Mouse (Mus musculus) heart, embryonic 14.5 days (tissue): ENCODE data around the gene 4833439L19Rik. TPM values are rescaled to one million over a fixed set of nuclear protein-coding genes. Genes with fewer than 3 reads are reported as not detected.

Source experiments
- microRNA-seq: library from miRNA; unstranded; fragments of <30 nt; microRNA quantifications from one replicate; pipeline ENCODE4, GENCODE M21; 2016
- polyA plus RNA-seq: library from polyadenylated mRNA; unstranded; fragments of >200 nt; fragmentation: Nextera tagmentation; extraction: Ambion mirVana; gene quantifications from 2 replicates; pipeline ENCODE4 v1.2.1, GENCODE M21; 2014

The 4833439L19Rik gene
- polyA plus RNA-seq, 1 experiment from 2014 or later, result 123 TPM

Small RNAs within 50 kb of the gene (microRNA-seq; reads per million reads assigned to microRNA genes)
- not detected for gene Gm24195

Other genes with a start within 250 kb of the 4833439L19Rik start
- gene Cplx2, start 194.1 kb downstream of the 4833439L19Rik start, polyA plus RNA-seq, result 3.3 and 3.4 TPM in 2 replicates
- gene Thoc3, start 96.6 kb downstream of the 4833439L19Rik start, polyA plus RNA-seq, result 88.2 and 92.7 TPM in 2 replicates
- gene Simc1, start 61.7 kb downstream of the 4833439L19Rik start, polyA plus RNA-seq, result 5.7 and 5.8 TPM in 2 replicates
- 16.1 and 19.2 TPM in 2 replicates for gene Arl10, start 9.6 kb upstream of the 4833439L19Rik start, polyA plus RNA-seq
- 46.5 and 48.9 TPM in 2 replicates for gene Nop16, start 24.7 kb upstream of the 4833439L19Rik start, polyA plus RNA-seq
- gene Higd2a, start 24.8 kb upstream of the 4833439L19Rik start, polyA plus RNA-seq, result 318 and 319 TPM in 2 replicates
- 37.9 and 45.0 TPM in 2 replicates for gene Cltb, start 45.9 kb upstream of the 4833439L19Rik start, polyA plus RNA-seq
- 57.1 and 64.4 TPM in 2 replicates for gene Faf2, start 56.3 kb upstream of the 4833439L19Rik start, polyA plus RNA-seq
- gene Rnf44, start 128.5 kb upstream of the 4833439L19Rik start, polyA plus RNA-seq, result 52.1 and 60.2 TPM in 2 replicates
- not detected in 2 replicates for gene Cdhr2, start 136.0 kb upstream of the 4833439L19Rik start, polyA plus RNA-seq
- gene Gprin1, start 184.4 kb upstream of the 4833439L19Rik start, polyA plus RNA-seq, result 0.08 and 0.12 TPM in 2 replicates
- gene Sncb, start 201.2 kb upstream of the 4833439L19Rik start, polyA plus RNA-seq, result not detected in 2 replicates
- not detected in 2 replicates for gene Eif4e1b, start 218.6 kb upstream of the 4833439L19Rik start, polyA plus RNA-seq
- 3.5 and 4.2 TPM in 2 replicates for gene Tspan17, start 223.9 kb upstream of the 4833439L19Rik start, polyA plus RNA-seq